Mouse (Mus musculus) hindbrain, embryonic 11.5 days (tissue): Measurements from ENCODE around the gene Gstm4. TPM values are rescaled to one million over a fixed set of nuclear protein-coding genes. Genes with fewer than 3 reads are reported as not detected.
A peak's percentile ranks its signal among the peaks of the same experiment; 100 is the strongest.
"Not testable (repeated sequence)": the region's sequence is repeated elsewhere in the genome, so short reads cannot be mapped to it uniquely, and the experiment has no call there.

Experiments
- ATAC-seq: fragments of 200-750 bp; cut with Nextera tagmentation; 2 replicates; pipeline ENCODE4 v1.8.0; 2017; ENCODE audit warnings: mild to moderate bottlenecking, moderate TSS enrichment, moderate library complexity; ENCODE audit not compliant: low FRiP score
- DNase-seq: peaks from one replicate; pipeline ENCODE4 v3.0.0-alpha.2; 2015; ENCODE audit warnings: low spot score
- H3K27ac ChIP-seq: fragments of 300-500 bp; sonication (generic); 2 replicates; pipeline ENCODE4 v1.5.1; 2014; ENCODE audit warnings: mild to moderate bottlenecking, low read depth, low read length
- H3K27me3 ChIP-seq: fragments of 300-500 bp; sonication (generic); 2 replicates; pipeline ENCODE4 v1.6.1; 2014; ENCODE audit warnings: mild to moderate bottlenecking, low read length, moderate library complexity, mixed read lengths; ENCODE audit not compliant: control insufficient read depth, insufficient read depth
- H3K36me3 ChIP-seq: fragments of 300-500 bp; sonication (generic); 2 replicates; pipeline ENCODE4 v1.6.1; 2014; ENCODE audit warnings: mild to moderate bottlenecking, low read length, moderate library complexity, mixed read lengths; ENCODE audit not compliant: control insufficient read depth, insufficient read depth
- H3K4me1 ChIP-seq: fragments of 300-500 bp; sonication (generic); replicated peaks from 2 replicates; pipeline ENCODE4 v1.6.1; 2014; ENCODE audit warnings: low read length, mixed read lengths; ENCODE audit not compliant: control insufficient read depth, insufficient read depth
- H3K4me2 ChIP-seq: fragments of 300-500 bp; sonication (generic); replicated peaks from 2 replicates; pipeline ENCODE4 v1.6.1; 2014; ENCODE audit warnings: mild to moderate bottlenecking, low read depth, low read length
- H3K4me3 ChIP-seq: fragments of 300-500 bp; sonication (generic); 2 replicates; pipeline ENCODE4 v1.5.1; 2014; ENCODE audit warnings: low read depth, low read length
- H3K9ac ChIP-seq: fragments of 300-500 bp; sonication (generic); 2 replicates; pipeline ENCODE4 v1.6.1; 2014; ENCODE audit warnings: low read depth, low read length
- H3K9me3 ChIP-seq: fragments of 300-500 bp; sonication (generic); 2 replicates; pipeline ENCODE4 v1.6.1; 2016; ENCODE audit warnings: low read length; ENCODE audit not compliant: control insufficient read depth
- WGBS: fragments of 180-500 bp; shearing (Covaris S2); extraction: QIAGEN DNeasy Blood & Tissue Kit; methylation state at CpG from one replicate; pipeline ENCODE4 v1.1.7; 2014; 5-methylcytosine and 5-hydroxymethylcytosine counted together
- polyA plus RNA-seq: library from polyadenylated mRNA; unstranded; fragments of >200 nt; fragmentation: Nextera tagmentation; extraction: Ambion mirVana; gene quantifications from 2 replicates; pipeline ENCODE4 v1.2.1, GENCODE M21; 2014

Gene Gstm4
- polyA plus RNA-seq, 1 experiment from 2014 or later = 12.9 TPM

DNA sequence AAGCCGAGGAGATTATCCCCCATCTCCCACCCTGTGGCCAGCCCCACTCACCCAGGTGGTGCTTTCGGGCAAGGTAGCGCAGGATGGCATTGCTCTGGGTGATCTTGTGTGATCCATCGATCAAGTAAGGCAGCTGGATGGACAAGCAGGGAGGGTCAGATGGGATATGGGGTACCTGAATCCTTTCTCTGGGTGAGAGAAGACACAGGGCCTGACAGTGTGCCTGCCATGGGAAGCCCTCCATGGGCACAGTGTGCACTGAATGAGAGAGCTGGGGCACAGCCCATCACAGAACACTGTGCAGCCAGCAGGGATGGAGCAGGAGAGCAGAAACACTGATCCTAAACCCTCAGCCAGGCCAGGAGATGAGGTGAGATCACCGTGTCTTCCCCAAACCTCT, 28.2 kb downstream of the Gstm4 start:
- not testable (repeated sequence) for H3K36me3 ChIP-seq, H3K4me3 ChIP-seq, H3K9ac ChIP-seq, H3K27ac ChIP-seq, ATAC-seq, H3K9me3 ChIP-seq, H3K4me2 ChIP-seq, H3K4me1 ChIP-seq, H3K27me3 ChIP-seq, DNase-seq
- WGBS = 95% methylated on average over 5 of the region's 5 CpGs

DNA sequence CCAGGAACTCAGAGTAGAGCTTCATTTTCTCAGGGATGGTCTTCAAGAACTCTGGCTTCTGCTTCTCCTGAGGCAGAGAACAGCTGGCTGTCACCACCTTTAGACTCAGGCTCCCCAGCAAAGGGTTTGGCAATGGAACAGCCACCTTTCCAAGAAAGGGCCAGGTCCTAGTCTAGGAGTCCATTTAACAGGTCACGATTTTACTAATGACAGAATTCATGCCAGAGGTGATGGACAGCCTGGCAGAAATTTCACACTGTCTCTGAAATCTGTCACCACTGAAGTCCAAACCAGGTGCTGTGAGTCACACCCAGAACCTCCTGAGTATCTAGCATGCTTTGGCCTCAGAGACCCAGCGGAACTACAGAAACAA, 29.7 kb downstream of the Gstm4 start:
- DNase-seq = no peak
- WGBS = 86% methylated on average over 2 of the region's 2 CpGs
- no peaks in the 10 kb centered on the region for H3K36me3 ChIP-seq

DNA sequence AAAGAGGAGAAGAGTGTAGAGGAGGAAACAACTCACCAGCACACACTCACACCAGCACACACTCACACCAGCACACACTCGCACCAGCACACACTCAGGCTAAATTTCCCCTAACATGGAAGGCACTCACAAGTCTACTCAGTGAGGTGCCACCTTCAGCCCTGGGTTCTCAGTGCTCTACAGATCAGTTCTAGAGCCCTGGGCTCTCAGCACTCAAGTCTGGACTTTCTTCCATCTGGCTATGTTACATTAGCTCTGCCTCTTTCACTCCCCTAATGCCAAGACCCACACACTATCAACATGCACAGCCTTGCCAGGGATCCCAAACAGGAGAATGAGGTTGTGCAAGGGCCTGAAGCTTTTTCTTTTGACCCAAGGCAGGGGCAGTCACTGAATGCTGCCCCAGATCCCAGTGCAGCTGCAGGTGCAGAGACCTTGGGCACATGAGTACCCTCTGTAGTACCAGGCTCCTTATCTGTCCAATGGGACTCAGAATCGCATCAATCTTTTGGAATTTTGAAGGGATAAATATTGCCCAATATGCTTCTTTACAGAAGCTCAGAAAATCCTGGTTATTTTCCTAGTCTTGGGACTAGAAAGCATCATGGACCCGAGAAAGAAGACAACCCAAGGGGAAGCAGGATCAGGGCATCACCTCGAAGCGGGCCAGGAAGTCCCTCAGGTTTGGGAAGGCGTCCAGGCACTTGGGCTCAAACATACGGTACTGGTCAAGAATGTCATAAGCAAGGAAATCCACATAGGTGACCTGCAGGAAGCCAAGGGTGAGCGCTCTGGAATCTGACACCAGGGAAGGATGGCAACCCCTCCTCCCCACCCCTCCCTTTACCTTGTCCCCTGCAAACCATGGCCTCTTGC, 30.4 kb downstream of the Gstm4 start:
- ATAC-seq (no peak), DNase-seq (no peak)
- Histone ChIP-seq H3K4me3 (no peak overlapping the region), H3K9me3 (no peaks in the 10 kb centered on the region), H3K36me3 (no peaks in the 10 kb centered on the region), H3K9ac (no peak overlapping the region), H3K4me1 (0 out of 2 replicates have a peak, but pooled peaks cover 3% of the 10 kb centered on the region), H3K27ac (no peak overlapping the region), H3K27me3 (no peaks in the 10 kb centered on the region), H3K4me2 (no peak overlapping the region)
- WGBS = 77% methylated on average over 8 of the region's 8 CpGs

More for the DNA sequence above, 29.7 kb downstream of the Gstm4 start:
- 0 out of 2 replicates have a peak, but pooled peaks cover 3% of the 10 kb centered on the region for H3K4me1 ChIP-seq
- H3K9ac ChIP-seq = no peak overlapping the region
- no peak for ATAC-seq
- H3K9me3 ChIP-seq = no peaks in the 10 kb centered on the region
- no peaks in the 10 kb centered on the region for H3K27me3 ChIP-seq
- no peak overlapping the region for H3K4me2 ChIP-seq
- H3K27ac ChIP-seq = no peak overlapping the region
- no peak overlapping the region for H3K4me3 ChIP-seq

DNA sequence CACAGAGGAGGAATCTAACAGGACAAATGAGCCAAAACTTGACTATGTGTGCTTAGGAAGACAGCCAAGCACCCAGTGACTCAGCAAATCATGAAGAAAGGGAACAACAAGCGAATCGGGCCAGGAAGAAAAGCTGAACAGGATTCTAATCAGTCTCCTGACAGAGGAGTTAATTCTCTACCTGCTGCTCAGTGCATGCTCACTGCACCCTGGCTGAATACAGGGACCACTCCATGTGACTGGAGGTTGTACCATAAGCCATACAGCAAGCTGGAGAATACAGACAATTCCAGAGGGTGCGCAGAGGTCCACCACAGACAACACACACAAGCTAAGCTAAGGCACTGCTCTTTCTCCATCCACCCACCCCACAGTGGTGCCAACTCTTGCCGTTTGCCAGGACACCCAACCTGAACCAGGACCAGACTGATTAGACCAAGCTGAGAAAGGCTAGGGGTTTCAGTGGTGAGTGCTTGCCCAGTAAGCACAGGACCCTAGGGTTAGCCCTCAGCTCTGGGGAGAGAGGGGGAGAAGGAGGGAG, 31.3 kb downstream of the Gstm4 start:
- Histone ChIP-seq H3K36me3 (no peaks in the 10 kb centered on the region), H3K9ac (no peak overlapping the region), H3K4me3 (no peak overlapping the region), H3K27me3 (no peaks in the 10 kb centered on the region), H3K4me1 (0 out of 2 replicates have a peak, but pooled peaks cover 3% of the 10 kb centered on the region), H3K4me2 (no peak overlapping the region), H3K27ac (no peak overlapping the region), H3K9me3 (no peaks in the 10 kb centered on the region)
- ATAC-seq = no peak
- 86% methylated on average over 4 of the region's 4 CpGs for WGBS
- DNase-seq = no peak

DNA sequence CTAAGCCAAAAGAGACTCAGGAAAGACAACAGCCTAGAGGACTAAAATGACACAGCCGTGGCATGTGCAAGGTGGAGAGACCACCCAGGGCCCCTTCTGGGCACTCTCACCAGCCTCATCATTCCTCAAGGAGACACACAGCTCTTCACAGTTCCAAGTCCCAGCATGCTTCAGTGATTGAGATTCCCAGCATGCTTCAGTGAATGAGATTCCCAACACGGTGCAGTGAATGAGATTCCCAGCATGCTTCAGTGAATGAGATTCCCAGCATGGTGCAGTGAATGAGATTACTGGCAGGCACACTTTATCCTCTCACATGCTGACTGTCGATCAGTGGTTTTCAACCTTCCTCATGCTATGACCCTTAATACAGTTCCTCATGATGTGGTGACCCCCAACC, 33.1 kb downstream of the Gstm4 start:
- H3K9me3 ChIP-seq = no peaks in the 10 kb centered on the region
- ATAC-seq (peak; percentile 61), DNase-seq (peak; percentile 15)
- H3K36me3 ChIP-seq = no peaks in the 10 kb centered on the region
- H3K4me3 ChIP-seq = no peak overlapping the region
- no peak overlapping the region for H3K9ac ChIP-seq
- no peak overlapping the region for H3K4me2 ChIP-seq
- no peak overlapping the region for H3K27ac ChIP-seq
- H3K27me3 ChIP-seq = no peaks in the 10 kb centered on the region
- WGBS = 63% methylated on average over 3 of the region's 3 CpGs
- no peaks in the 10 kb centered on the region for H3K4me1 ChIP-seq

DNA sequence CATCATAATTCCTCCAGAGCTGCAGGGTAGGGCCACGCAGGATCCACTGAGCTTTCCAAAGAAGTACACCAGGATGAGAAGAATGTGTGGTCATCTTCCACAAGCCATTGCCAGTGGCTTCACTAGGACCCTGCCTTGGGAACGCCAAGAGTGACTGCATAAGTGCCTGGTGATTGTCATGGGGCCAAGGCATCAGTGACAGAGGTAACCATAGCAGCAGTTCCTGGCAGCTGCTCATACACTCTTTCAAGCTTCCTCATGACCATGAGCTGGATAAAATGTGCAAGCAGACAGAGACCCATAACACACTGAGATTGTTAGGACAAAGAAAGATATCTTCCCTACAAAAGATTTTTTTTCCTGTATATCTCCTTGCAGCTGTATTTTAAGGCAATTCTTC, 34.4 kb downstream of the Gstm4 start:
- Histone ChIP-seq H3K4me3 (no peak overlapping the region), H3K27ac (no peak overlapping the region), H3K4me2 (no peak overlapping the region), H3K9ac (no peak overlapping the region), H3K9me3 (no peaks in the 10 kb centered on the region), H3K4me1 (no peaks in the 10 kb centered on the region), H3K27me3 (no peaks in the 10 kb centered on the region), H3K36me3 (no peaks in the 10 kb centered on the region)
- no peak for ATAC-seq
- DNase-seq = no peak
- WGBS = 73% methylated on average over 2 of the region's 2 CpGs

DNA sequence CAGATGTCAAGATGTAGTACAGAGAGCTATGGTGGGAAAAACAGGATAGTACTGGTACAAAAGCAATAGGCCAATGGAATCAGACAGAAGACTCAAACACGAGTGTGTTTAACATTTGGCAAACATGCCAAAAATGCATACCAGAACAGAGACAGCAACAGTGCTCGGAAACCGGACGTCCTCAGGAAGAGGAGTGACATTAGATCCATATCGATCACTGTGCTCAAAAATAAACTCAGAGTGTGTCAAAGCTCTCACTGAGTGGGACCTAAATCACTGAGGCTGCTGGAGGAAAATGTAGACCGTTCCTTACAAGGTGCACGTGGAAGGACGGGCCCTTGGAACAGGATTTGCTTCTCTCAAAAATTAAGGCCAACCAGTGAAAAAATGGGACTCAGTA, 42.7 kb downstream of the Gstm4 start:
- no peak overlapping the region for H3K4me3 ChIP-seq
- H3K36me3 ChIP-seq = no peaks in the 10 kb centered on the region
- no peak overlapping the region for H3K4me2 ChIP-seq
- no peak overlapping the region for H3K27ac ChIP-seq
- no peak for DNase-seq
- no peaks in the 10 kb centered on the region for H3K9me3 ChIP-seq
- ATAC-seq = no peak
- no peak overlapping the region for H3K9ac ChIP-seq
- WGBS = 87% methylated on average over 8 of the region's 8 CpGs
- no peaks in the 10 kb centered on the region for H3K27me3 ChIP-seq
- H3K4me1 ChIP-seq = no peaks in the 10 kb centered on the region

DNA sequence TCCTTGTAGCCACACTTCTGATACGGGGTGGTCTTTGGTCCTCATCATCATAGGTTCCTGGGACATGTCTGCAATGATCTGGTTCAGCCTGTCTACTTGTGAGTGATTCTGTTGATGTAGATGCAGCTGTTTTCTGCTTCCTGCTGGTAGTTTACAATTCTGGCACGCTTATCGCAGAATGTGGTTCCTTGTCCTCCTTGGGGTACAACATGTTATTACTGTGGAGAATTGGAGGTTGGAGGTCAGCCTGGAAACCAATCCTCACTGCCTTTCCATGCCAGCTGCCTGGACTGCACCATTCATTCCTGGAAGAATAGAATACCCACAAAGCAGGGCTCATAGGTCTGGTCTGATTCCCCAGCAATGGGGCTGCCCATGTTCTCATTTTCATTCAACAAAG, 45.2 kb downstream of the Gstm4 start:
- 85% methylated on average over 3 of the region's 3 CpGs for whole genome bisulfite sequencing
- ATAC-seq = no peak

DNA sequence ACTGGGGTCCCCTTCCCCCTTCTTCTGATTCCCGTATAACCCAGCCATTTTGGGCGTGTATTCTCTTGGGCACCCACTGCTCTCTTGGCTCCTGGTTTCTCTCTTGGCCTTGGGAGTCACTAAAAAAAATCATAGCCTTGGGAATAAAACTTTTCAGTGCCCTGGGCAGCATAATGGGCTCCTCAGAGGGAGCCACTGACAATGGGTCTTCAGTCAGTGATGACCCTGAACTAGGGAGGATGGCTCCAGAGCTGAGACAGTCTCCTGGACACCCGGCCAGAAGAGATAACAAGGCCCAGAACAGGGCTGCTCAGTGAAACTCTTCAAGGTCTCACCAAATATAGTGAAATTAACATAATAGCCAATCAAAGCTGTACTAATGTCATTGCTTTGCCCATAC, 46.1 kb downstream of the Gstm4 start:
- WGBS = 86% methylated on average over 3 of the region's 3 CpGs

More for the DNA sequence above, 45.2 kb downstream of the Gstm4 start:
- H3K4me2 ChIP-seq = no peak overlapping the region
- DNase-seq = no peak
- no peaks in the 10 kb centered on the region for H3K9me3 ChIP-seq
- H3K36me3 ChIP-seq = no peaks in the 10 kb centered on the region
- H3K27ac ChIP-seq = no peak overlapping the region
- no peaks in the 10 kb centered on the region for H3K27me3 ChIP-seq
- H3K4me3 ChIP-seq = no peak overlapping the region
- H3K4me1 ChIP-seq = no peaks in the 10 kb centered on the region
- H3K9ac ChIP-seq = no peak overlapping the region

More for the DNA sequence above, 46.1 kb downstream of the Gstm4 start:
- Histone ChIP-seq H3K27me3 (no peaks in the 10 kb centered on the region), H3K4me2 (no peak overlapping the region), H3K9me3 (no peaks in the 10 kb centered on the region), H3K4me1 (no peaks in the 10 kb centered on the region), H3K4me3 (no peak overlapping the region), H3K27ac (no peak overlapping the region), H3K36me3 (no peaks in the 10 kb centered on the region), H3K9ac (no peak overlapping the region)
- no peak for DNase-seq
- ATAC-seq = no peak
